Mouse (Mus musculus) embryonic facial prominence, embryonic 14.5 days (tissue): ENCODE data around the gene Sult4a1. TPM values are rescaled to one million over a fixed set of nuclear protein-coding genes. Genes with fewer than 3 reads are reported as not detected.

Source experiments
- ATAC-seq: fragments of 200-750 bp; cut with Nextera tagmentation; 2 replicates; pipeline ENCODE4 v1.8.0; 2017; ENCODE audit warnings: low read depth, moderate number of reproducible peaks, moderate TSS enrichment
- DNase-seq: peaks from one replicate; pipeline ENCODE4 v3.0.0-alpha.2; 2015; ENCODE audit warnings: low spot score
- H3K27ac ChIP-seq: fragments of 300-500 bp; sonication (generic); replicated peaks from 2 replicates; pipeline ENCODE4 v1.5.1; 2014; ENCODE audit warnings: low read depth, mild to moderate bottlenecking, low read length, moderate library complexity
- H3K27me3 ChIP-seq: fragments of 300-500 bp; sonication (generic); replicated peaks from 2 replicates; pipeline ENCODE4 v1.6.1; 2014; ENCODE audit warnings: low read length; ENCODE audit not compliant: control insufficient read depth, insufficient read depth
- H3K36me3 ChIP-seq: fragments of 300-500 bp; sonication (generic); 2 replicates; pipeline ENCODE4 v1.6.1; 2014; ENCODE audit warnings: low read length, mixed read lengths; ENCODE audit not compliant: control insufficient read depth, insufficient read depth
- H3K4me1 ChIP-seq: fragments of 300-500 bp; sonication (generic); 2 replicates; pipeline ENCODE4 v1.6.1; 2014; ENCODE audit warnings: antibody characterized with exemption, low read length; ENCODE audit not compliant: control insufficient read depth, insufficient read depth
- H3K4me2 ChIP-seq: fragments of 300-500 bp; sonication (generic); 2 replicates; pipeline ENCODE4 v1.6.1; 2014; ENCODE audit warnings: low read depth, mild to moderate bottlenecking, low read length, moderate library complexity, mixed read lengths
- H3K4me3 ChIP-seq: fragments of 300-500 bp; sonication (generic); 2 replicates; pipeline ENCODE4 v1.5.1; 2014; ENCODE audit warnings: low read depth, mild to moderate bottlenecking, low read length
- H3K9ac ChIP-seq: fragments of 300-500 bp; sonication (generic); 2 replicates; pipeline ENCODE4 v1.6.1; 2014; ENCODE audit warnings: low read depth, mild to moderate bottlenecking, low read length, moderate library complexity, mixed read lengths
- H3K9me3 ChIP-seq: fragments of 300-500 bp; sonication (generic); 2 replicates; pipeline ENCODE4 v1.6.1; 2016; ENCODE audit warnings: low read length; ENCODE audit not compliant: control insufficient read depth
- WGBS: fragments of 180-500 bp; shearing (Covaris S2); extraction: QIAGEN DNeasy Blood & Tissue Kit; methylation state at CpG from one replicate; pipeline ENCODE4 v1.1.7; 2014; 5-methylcytosine and 5-hydroxymethylcytosine counted together
- polyA plus RNA-seq: library from polyadenylated mRNA; unstranded; fragments of >200 nt; fragmentation: Nextera tagmentation; extraction: Ambion mirVana; gene quantifications from 2 replicates; pipeline ENCODE4 v1.2.1, GENCODE M21; 2014

Sult4a1 gene
- polyA plus RNA-seq, result 8.8 and 9.2 TPM in 2 replicates

- Histone ChIP-seq H3K9ac (peak within 1 kb of the TSS; percentile 60), H3K27ac (no peak within 1 kb of the TSS), H3K4me1 (no peaks in the 10 kb centered on the region), H3K4me3 (peak within 1 kb of the TSS; percentile 41), H3K27me3 (peaks cover 37% of the 10 kb centered on the region), H3K9me3 (no peaks in the 10 kb centered on the region), H3K4me2 (peak within 1 kb of the TSS; percentile 61), H3K36me3 (no peaks in the 10 kb centered on the region)
- WGBS, result 2% methylated on average over 35 of the region's 77 CpGs
- DNase-seq (no peak), ATAC-seq (peak; percentile 58; the same call in 1 of the 2 replicates)
Measured at GRCm38 (mm10) chr15:84105105-84105923, at the start of gene Sult4a1. Gene Sult4a1, minus strand, starts transcription at chr15:84105754.

- Histone ChIP-seq H3K27ac (no peak overlapping the region), H3K27me3 (no peaks in the 10 kb centered on the region), H3K4me3 (no peak overlapping the region), H3K4me2 (no peak overlapping the region), H3K4me1 (no peaks in the 10 kb centered on the region), H3K9me3 (no peaks in the 10 kb centered on the region), H3K9ac (no peak overlapping the region), H3K36me3 (no peaks in the 10 kb centered on the region)
- ATAC-seq (no peak), DNase-seq (no peak)
- 56% methylated on average over 5 of the region's 5 CpGs for WGBS
Measured at GRCm38 (mm10) chr15:84140929-84141328, 35.4 kb upstream of the Sult4a1 start.

GRCm38 (mm10) chr15:84140109-84140508 is 34.6 kb upstream of the Sult4a1 start:
- 52% methylated on average over 3 of the region's 3 CpGs for WGBS
- Histone ChIP-seq H3K4me1 (no peaks in the 10 kb centered on the region), H3K9me3 (no peaks in the 10 kb centered on the region), H3K27me3 (no peaks in the 10 kb centered on the region), H3K36me3 (no peaks in the 10 kb centered on the region), H3K27ac (no peak overlapping the region), H3K9ac (no peak overlapping the region), H3K4me3 (no peak overlapping the region), H3K4me2 (no peak overlapping the region)
- no peak for ATAC-seq
- DNase-seq, result no peak

GRCm38 (mm10) chr15:84139592-84140005 is 34.0 kb upstream of the Sult4a1 start:
- H3K4me2 ChIP-seq, result no peak overlapping the region
- H3K36me3 ChIP-seq, result no peaks in the 10 kb centered on the region
- H3K27ac ChIP-seq, result no peak overlapping the region
- H3K9me3 ChIP-seq, result no peaks in the 10 kb centered on the region
- no peak for ATAC-seq
- WGBS, result 74% methylated on average over 5 of the region's 5 CpGs
- no peak overlapping the region for H3K4me3 ChIP-seq
- no peak for DNase-seq
- no peaks in the 10 kb centered on the region for H3K4me1 ChIP-seq
- no peaks in the 10 kb centered on the region for H3K27me3 ChIP-seq
- no peak overlapping the region for H3K9ac ChIP-seq

- no peak overlapping the region for H3K4me2 ChIP-seq
- H3K27me3 ChIP-seq, result no peaks in the 10 kb centered on the region
- no peaks in the 10 kb centered on the region for H3K9me3 ChIP-seq
- no peaks in the 10 kb centered on the region for H3K4me1 ChIP-seq
- H3K36me3 ChIP-seq, result no peaks in the 10 kb centered on the region
- ATAC-seq, result no peak
- no peak overlapping the region for H3K4me3 ChIP-seq
- H3K9ac ChIP-seq, result no peak overlapping the region
- 28% methylated on average over 12 of the region's 12 CpGs for WGBS
- DNase-seq, result no peak
- no peak overlapping the region for H3K27ac ChIP-seq
Measured at GRCm38 (mm10) chr15:84136473-84137415, 31.2 kb upstream of the Sult4a1 start.

- WGBS, result 85% methylated on average over 5 of the region's 5 CpGs
Measured at GRCm38 (mm10) chr15:84135472-84135871, 29.9 kb upstream of the Sult4a1 start.

GRCm38 (mm10) chr15:84133440-84133839 is 27.9 kb upstream of the Sult4a1 start:
- no peak overlapping the region for H3K4me3 ChIP-seq
- no peak overlapping the region for H3K27ac ChIP-seq
- H3K9ac ChIP-seq, result no peak overlapping the region
- WGBS, result 58% methylated on average over 4 of the region's 4 CpGs
- H3K9me3 ChIP-seq, result no peaks in the 10 kb centered on the region
- H3K4me1 ChIP-seq, result no peaks in the 10 kb centered on the region
- H3K4me2 ChIP-seq, result no peak overlapping the region
- H3K27me3 ChIP-seq, result no peaks in the 10 kb centered on the region
- no peaks in the 10 kb centered on the region for H3K36me3 ChIP-seq
- no peak for ATAC-seq
- DNase-seq, result no peak

More at GRCm38 (mm10) chr15:84135472-84135871, 29.9 kb upstream of the Sult4a1 start:
- no peaks in the 10 kb centered on the region for H3K36me3 ChIP-seq
- H3K4me3 ChIP-seq, result no peak overlapping the region
- no peak overlapping the region for H3K27ac ChIP-seq
- H3K4me2 ChIP-seq, result no peak overlapping the region
- H3K9ac ChIP-seq, result no peak overlapping the region
- ATAC-seq (no peak), DNase-seq (no peak)
- no peaks in the 10 kb centered on the region for H3K9me3 ChIP-seq
- H3K27me3 ChIP-seq, result no peaks in the 10 kb centered on the region
- H3K4me1 ChIP-seq, result no peaks in the 10 kb centered on the region

GRCm38 (mm10) chr15:84131971-84132370 is 26.4 kb upstream of the Sult4a1 start:
- WGBS, result 93% methylated on average over 7 of the region's 7 CpGs

More at GRCm38 (mm10) chr15:84131971-84132370, 26.4 kb upstream of the Sult4a1 start:
- Histone ChIP-seq H3K27me3 (no peaks in the 10 kb centered on the region), H3K9me3 (no peaks in the 10 kb centered on the region), H3K4me3 (no peak overlapping the region), H3K4me2 (no peak overlapping the region), H3K9ac (no peak overlapping the region), H3K27ac (no peak overlapping the region), H3K36me3 (no peaks in the 10 kb centered on the region), H3K4me1 (no peaks in the 10 kb centered on the region)
- ATAC-seq, result no peak
- DNase-seq, result no peak
